Mouse (Mus musculus) layer of hippocampus, postnatal 25 days (tissue): ENCODE data around the gene Tmem242. TPM values are rescaled to one million over a fixed set of nuclear protein-coding genes. Genes with fewer than 3 reads are reported as not detected.

ENCODE experiments used
- DNase-seq, 2 experiments: peaks; one replicate each; pipeline ENCODE4 v3.0.0; 2022; ENCODE audit warnings: mixed read lengths in 2 of 2, low spot score in 1 of 2; ENCODE audit errors: extremely low spot score in 1 of 2
- microRNA-seq, 2 experiments: library from miRNA; unstranded; fragments of <30 nt; microRNA quantifications; one replicate each; pipeline ENCODE4 v1.2.0; 2021
- total RNA-seq, 2 experiments: library from RNA; stranded (reverse); gene quantifications; 2 replicates each; pipeline ENCODE4 v1.2.3; 2021

Tmem242 gene
- total RNA-seq, 2 experiments from 2014 or later: 73.7 to 86.9 TPM

- no peak for DNase-seq
Measured at GRCm38 (mm10) chr17:5385694-5386093, 54.4 kb downstream of the Tmem242 start.

DNA sequence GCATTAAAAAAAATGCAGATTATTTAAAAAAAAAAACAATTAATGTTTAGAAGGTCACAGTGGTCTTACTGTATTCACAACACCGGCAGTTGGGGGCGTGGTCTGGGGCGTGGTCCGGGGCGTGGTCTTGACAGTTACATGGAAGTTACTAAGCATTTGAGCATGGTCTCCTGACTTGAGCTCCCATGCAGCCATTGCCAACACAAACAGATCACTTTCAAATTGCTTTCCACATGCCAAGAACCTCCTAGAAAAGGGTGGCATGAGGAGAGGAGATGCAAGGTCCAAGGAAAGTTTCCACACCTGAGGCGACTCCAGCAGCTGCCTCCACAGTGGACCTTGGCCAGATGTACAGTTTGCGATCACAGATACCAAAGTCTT lies 62.1 kb downstream of the Tmem242 start:
- no peak for DNase-seq

GRCm38 (mm10) chr17:5377151-5377929 lies 62.7 kb downstream of the Tmem242 start:
- no peak for DNase-seq

GRCm38 (mm10) chr17:5372951-5373350 lies 67.1 kb downstream of the Tmem242 start:
- DNase-seq: no peak

GRCm38 (mm10) chr17:5371521-5371920 lies 68.5 kb downstream of the Tmem242 start:
- DNase-seq: no peak

GRCm38 (mm10) chr17:5371032-5371431 lies 69.0 kb downstream of the Tmem242 start:
- DNase-seq: no peak

DNA sequence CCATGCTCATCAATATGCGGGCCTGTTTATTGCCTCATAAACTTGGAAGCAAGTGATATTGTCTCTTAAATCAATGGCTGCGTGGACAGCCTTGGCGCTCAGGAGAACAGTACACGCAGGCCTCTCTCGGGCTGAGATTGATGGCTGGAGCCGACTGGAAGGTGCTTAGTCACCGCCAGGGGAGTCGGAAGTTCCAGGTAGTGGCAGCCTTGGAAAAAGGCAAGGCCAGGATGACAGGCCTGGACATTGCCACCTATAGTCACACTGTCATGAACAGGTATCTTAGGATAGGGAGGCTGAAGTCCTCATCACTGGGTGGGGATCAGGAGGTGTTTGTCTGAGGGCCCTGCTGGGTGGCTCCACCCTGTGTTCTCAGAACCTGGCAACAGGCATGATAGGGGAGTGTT lies 74.1 kb downstream of the Tmem242 start:
- no peak for DNase-seq

Small RNAs within 50 kb of the gene (microRNA-seq; reads per million reads assigned to microRNA genes)
- gene Gm22475: 0 reads per million in 2 experiments

Other genes with a start within 250 kb of the Tmem242 start
- 1 to 10 TPM in 1 of 2 experiments, under 1 TPM in 1; 0.98 to 2.3 TPM for gene Ldhal6b, start 21.5 kb downstream of the Tmem242 start, total RNA-seq
- 10 to 100 TPM; 47.2 to 49.3 TPM for gene Zdhhc14, start 52.3 kb upstream of the Tmem242 start, total RNA-seq